Mouse (Mus musculus) urinary bladder, adult 18-20 months (tissue): ENCODE measurements around the gene Crtc3.

Source experiments
- DNase-seq, 2 experiments: peaks; one replicate each; pipeline ENCODE4 v3.0.0; 2022; ENCODE audit warnings: low spot score in 2 of 2, mixed read lengths in 2 of 2

Gene Crtc3

GRCm38 (mm10) chr7:80685639-80686038 is 3.0 kb downstream of the Crtc3 start:
- DNase-seq: no peak

- DNase-seq: no peak
These were observed 6.0 kb downstream of the Crtc3 start for GRCm38 (mm10) chr7:80682630-80683029.

GRCm38 (mm10) chr7:80680218-80680847 is 8.3 kb downstream of the Crtc3 start:
- no peak for DNase-seq

- no peak for DNase-seq
These were observed 16.4 kb downstream of the Crtc3 start for GRCm38 (mm10) chr7:80672323-80672722.

GRCm38 (mm10) chr7:80670889-80671288 is 17.8 kb downstream of the Crtc3 start:
- no peak for DNase-seq

- no peak for DNase-seq
These were observed 21.5 kb downstream of the Crtc3 start for GRCm38 (mm10) chr7:80667190-80667589.

- DNase-seq: no peak
These were observed 22.3 kb downstream of the Crtc3 start for GRCm38 (mm10) chr7:80666198-80666915.

GRCm38 (mm10) chr7:80661082-80661481 is 27.6 kb downstream of the Crtc3 start:
- DNase-seq: no peak

GRCm38 (mm10) chr7:80660619-80661018 is 28.1 kb downstream of the Crtc3 start:
- peak in 1 of 2 experiments; percentile 41 for DNase-seq

GRCm38 (mm10) chr7:80657896-80658295 is 30.8 kb downstream of the Crtc3 start:
- DNase-seq: peak in 1 of 2 experiments; percentile 52

- no peak for DNase-seq
These were observed 33.2 kb downstream of the Crtc3 start for GRCm38 (mm10) chr7:80655350-80656013.

GRCm38 (mm10) chr7:80654926-80655325 is 33.8 kb downstream of the Crtc3 start:
- DNase-seq: no peak

- no peak for DNase-seq
These were observed 34.3 kb downstream of the Crtc3 start for GRCm38 (mm10) chr7:80654393-80654792.

GRCm38 (mm10) chr7:80653971-80654370 is 34.7 kb downstream of the Crtc3 start:
- no peak for DNase-seq

- no peak for DNase-seq
These were observed 35.6 kb downstream of the Crtc3 start for GRCm38 (mm10) chr7:80653077-80653476.

GRCm38 (mm10) chr7:80652289-80652688 is 36.4 kb downstream of the Crtc3 start:
- DNase-seq: no peak

- DNase-seq: no peak
These were observed 41.2 kb downstream of the Crtc3 start for GRCm38 (mm10) chr7:80647437-80647871.

GRCm38 (mm10) chr7:80646093-80647025 is 42.3 kb downstream of the Crtc3 start:
- DNase-seq: no peak

- no peak for DNase-seq
These were observed 45.6 kb downstream of the Crtc3 start for GRCm38 (mm10) chr7:80642976-80643666.

- DNase-seq: no peak
These were observed 46.1 kb downstream of the Crtc3 start for GRCm38 (mm10) chr7:80642552-80642951.

- DNase-seq: no peak
These were observed 46.8 kb downstream of the Crtc3 start for GRCm38 (mm10) chr7:80641899-80642298.
